Mouse (Mus musculus) G1E (cell line): Measurements from ENCODE around the gene Prkcb. TPM values are rescaled to one million over a fixed set of nuclear protein-coding genes. Genes with fewer than 3 reads are reported as not detected.

ENCODE experiments used
- ATAC-seq: 2 replicates; pipeline ENCODE4 v1.8.0; 2016; ENCODE audit warnings: mild to moderate bottlenecking; ENCODE audit not compliant: insufficient number of reproducible peaks, poor library complexity, low FRiP score, severe bottlenecking; ENCODE audit errors: extremely low read depth
- DNase-seq: peaks from one replicate; pipeline ENCODE4 v3.0.0; 2012; ENCODE audit warnings: low spot score
- H3K27me3 ChIP-seq: 2 replicates; pipeline ENCODE4 v1.6.1; 2012; ENCODE audit warnings: mild to moderate bottlenecking, low read length, inconsistent platforms; ENCODE audit not compliant: insufficient read depth
- H3K36me3 ChIP-seq: replicated peaks from 2 replicates; pipeline ENCODE3; 2012; ENCODE audit warnings: mild to moderate bottlenecking, inconsistent platforms
- H3K4me1 ChIP-seq: 2 replicates; pipeline ENCODE4 v1.6.1; 2012; ENCODE audit warnings: low read depth, low read length, inconsistent platforms, mixed read lengths; ENCODE audit not compliant: insufficient read depth
- H3K4me3 ChIP-seq: 2 replicates; pipeline ENCODE4 v1.5.1; 2012; ENCODE audit warnings: low read depth, mild to moderate bottlenecking, inconsistent platforms, low read length, moderate library complexity, mixed read lengths
- H3K9me3 ChIP-seq: replicated peaks from 2 replicates; pipeline ENCODE4 v1.6.1; 2012; ENCODE audit warnings: inconsistent platforms
- CTCF ChIP-seq: IDR thresholded peaks from 2 replicates; pipeline ENCODE4 v1.5.1; 2012; ENCODE audit warnings: low read depth, low read length, inconsistent platforms, mixed read lengths
- GATA1 ChIP-seq: IDR thresholded peaks from 2 replicates; pipeline ENCODE4 v1.6.1; 2012; ENCODE audit warnings: borderline replicate concordance, low read length, inconsistent platforms, mixed read lengths
- GATA2 ChIP-seq: IDR thresholded peaks from 2 replicates; pipeline ENCODE4 v1.6.1; 2012; ENCODE audit warnings: low read depth, low read length, inconsistent platforms, borderline replicate concordance
- POLR2AphosphoS5 ChIP-seq: IDR thresholded peaks from 2 replicates; pipeline ENCODE4 v1.6.1; 2012; ENCODE audit warnings: low read depth, low read length, inconsistent platforms; ENCODE audit not compliant: insufficient replicate concordance
- TAL1 ChIP-seq: conservative IDR thresholded peaks from 2 replicates; pipeline ENCODE4 v1.6.1; 2012; ENCODE audit warnings: low read depth, low read length, inconsistent platforms, mixed read lengths
- polyA plus RNA-seq: library from polyadenylated mRNA; stranded (reverse); fragments of >175 nt; gene quantifications from 2 replicates; pipeline ENCODE4 v1.2.3, GENCODE M21; 2012
- total RNA-seq, 2 experiments: library from RNA; stranded (forward) in 1 of 2; stranded (reverse) in 1 of 2; fragments of 200-1000 nt in 1 of 2; fragments of >200 nt in 1 of 2; fragmentation: Nextera tagmentation in 1 of 2; gene quantifications; 2 replicates each; pipeline ENCODE4 v1.2.3; 2014 to 2017

Gene Prkcb
- total and polyA plus RNA-seq, 3 experiments = 0.55 TPM; not detected in 2

GRCm38 (mm10) chr7:122452671-122453070, 164.1 kb downstream of the Prkcb start:
- TF ChIP-seq POLR2AphosphoS5 (no peak), GATA2 (no peak), GATA1 (no peak), CTCF (no peak), TAL1 (no peak)
- Histone ChIP-seq H3K4me3 (no peak overlapping the region), H3K9me3 (peaks cover 59% of the 10 kb centered on the region), H3K4me1 (no peaks in the 10 kb centered on the region), H3K27me3 (no peaks in the 10 kb centered on the region), H3K36me3 (no peaks in the 10 kb centered on the region)
- no peak for DNase-seq
- ATAC-seq = no peak

DNA sequence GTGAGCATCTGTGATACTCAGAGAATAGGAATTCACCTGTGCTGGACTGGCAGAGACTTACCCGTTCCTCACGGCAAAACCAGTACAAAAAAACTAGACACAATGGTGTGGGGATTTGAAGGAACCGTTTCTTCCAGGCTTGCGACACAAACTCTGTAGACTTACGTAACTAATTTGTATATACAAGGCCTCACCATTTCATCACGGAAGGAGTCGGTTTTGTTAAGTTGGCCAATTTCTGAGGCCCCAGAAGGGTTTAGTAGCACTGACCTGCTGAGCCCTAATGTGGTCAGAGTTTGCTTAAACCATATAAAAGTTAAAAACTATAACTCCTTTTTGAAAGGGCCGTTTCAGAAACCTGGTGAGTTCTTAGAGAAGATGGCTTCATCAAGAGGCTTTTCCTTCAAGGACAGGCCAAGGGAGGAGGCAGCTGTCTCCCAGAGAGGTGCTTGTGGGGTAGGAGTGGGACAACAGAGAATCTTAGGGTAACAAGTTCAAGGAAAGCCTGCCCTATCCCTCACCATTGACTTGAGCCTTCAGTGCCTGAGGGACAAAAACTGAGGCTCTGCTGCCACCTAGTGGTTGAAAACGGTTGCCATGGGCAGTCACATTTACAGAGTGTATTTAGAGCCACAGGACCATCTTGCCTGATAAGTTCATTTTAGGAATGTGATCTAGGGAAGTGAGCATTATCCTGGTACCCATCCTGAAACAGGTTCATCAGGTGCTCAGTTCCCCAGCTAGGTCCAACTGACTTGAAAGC, 170.8 kb downstream of the Prkcb start:
- Histone ChIP-seq H3K27me3 (no peaks in the 10 kb centered on the region), H3K36me3 (no peaks in the 10 kb centered on the region), H3K9me3 (peaks cover 19% of the 10 kb centered on the region), H3K4me1 (no peaks in the 10 kb centered on the region), H3K4me3 (no peak overlapping the region)
- peak; percentile 13 for DNase-seq
- TF ChIP-seq POLR2AphosphoS5 (no peak), CTCF (peak; percentile 84)
- ATAC-seq = no peak; the same call in 1 of the 2 replicates

DNA sequence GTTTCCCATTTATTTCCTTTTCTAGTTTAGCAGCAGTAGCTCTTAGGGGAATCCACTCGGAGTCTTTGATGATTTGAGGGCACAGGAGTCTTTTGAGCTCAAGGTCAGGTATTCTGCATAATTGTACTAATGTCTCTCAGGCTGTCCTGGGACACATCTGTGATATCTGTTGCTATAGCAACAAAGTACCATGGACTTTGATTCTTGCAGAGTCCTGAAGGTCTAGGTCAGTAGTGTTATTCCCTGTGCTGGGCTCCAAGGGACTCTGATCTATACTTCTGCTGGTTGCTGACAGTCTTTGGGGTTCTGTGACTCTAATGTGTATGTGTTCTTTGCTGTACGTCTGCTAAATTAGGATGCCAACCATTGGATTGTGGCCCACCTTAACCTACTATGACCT, 171.5 kb downstream of the Prkcb start:
- H3K27me3 ChIP-seq = no peaks in the 10 kb centered on the region
- DNase-seq = no peak
- TF ChIP-seq POLR2AphosphoS5 (no peak), CTCF (no peak), TAL1 (no peak), GATA2 (no peak), GATA1 (no peak)
- no peak for ATAC-seq
- H3K4me3 ChIP-seq = no peak overlapping the region
- no peaks in the 10 kb centered on the region for H3K36me3 ChIP-seq
- no peaks in the 10 kb centered on the region for H3K4me1 ChIP-seq
- peaks cover 17% of the 10 kb centered on the region for H3K9me3 ChIP-seq

DNA sequence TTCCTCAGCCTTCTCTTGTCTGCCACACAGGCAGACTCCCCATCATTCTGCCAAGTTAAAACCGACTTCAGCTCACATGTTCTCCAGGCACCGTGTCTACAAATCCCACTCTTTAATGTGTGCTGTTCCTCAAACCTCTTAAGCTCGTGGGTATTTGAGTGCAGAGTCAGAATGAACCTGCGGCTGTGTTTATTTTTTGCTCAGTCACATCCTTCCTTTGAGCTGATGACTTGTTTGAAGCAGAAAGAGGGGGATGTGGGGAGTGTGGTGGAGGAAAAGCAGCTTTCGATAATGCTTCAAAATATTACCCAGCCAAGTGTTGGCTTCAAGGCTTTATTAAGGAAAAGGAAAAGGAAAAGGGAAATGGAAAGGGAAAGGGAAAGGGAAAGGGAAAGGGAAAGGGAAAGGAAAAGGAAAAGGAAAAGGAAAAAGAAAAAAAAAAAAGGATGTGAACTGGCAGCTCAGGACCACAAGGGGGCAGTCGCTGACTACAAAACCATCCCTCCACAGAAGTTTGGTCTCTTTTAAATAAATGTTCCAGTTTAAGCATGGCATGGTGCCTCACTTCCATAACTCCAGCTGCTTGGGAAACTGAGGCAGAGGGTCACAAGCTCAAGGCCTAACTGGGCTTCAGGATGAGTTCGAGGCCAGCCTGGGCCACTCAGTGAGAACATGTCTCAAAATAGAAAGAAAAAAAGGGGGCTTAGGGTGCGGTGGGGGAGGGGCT, 177.4 kb downstream of the Prkcb start:
- ATAC-seq (no peak), DNase-seq (no peak)
- H3K9me3 ChIP-seq = peaks cover 33% of the 10 kb centered on the region
- no peaks in the 10 kb centered on the region for H3K36me3 ChIP-seq
- no peak for TF ChIP-seq GATA1
- no peak for TF ChIP-seq TAL1
- TF ChIP-seq CTCF = no peak
- TF ChIP-seq POLR2AphosphoS5 = no peak
- TF ChIP-seq GATA2 = no peak
- no peaks in the 10 kb centered on the region for H3K4me1 ChIP-seq
- H3K4me3 ChIP-seq = no peak overlapping the region
- no peaks in the 10 kb centered on the region for H3K27me3 ChIP-seq

DNA sequence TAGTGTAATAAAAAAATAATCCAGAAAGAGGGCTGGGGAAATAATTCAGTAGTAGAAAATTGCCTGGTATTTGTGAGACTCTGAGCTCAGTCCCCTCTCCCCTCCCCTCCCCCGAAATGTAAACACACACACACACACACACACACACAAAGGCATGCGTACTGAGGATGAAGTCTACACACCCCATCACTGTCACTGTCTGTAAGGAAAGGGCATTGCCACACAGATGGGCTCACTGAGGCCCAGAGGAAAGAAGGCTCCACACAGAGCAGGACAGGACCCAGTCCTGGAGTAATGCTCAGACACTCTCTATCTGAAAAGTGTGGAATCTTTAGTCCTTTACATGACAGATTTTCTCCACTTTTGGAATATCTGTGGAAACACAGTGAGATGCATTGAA, 178.2 kb downstream of the Prkcb start:
- H3K36me3 ChIP-seq = no peaks in the 10 kb centered on the region
- H3K4me1 ChIP-seq = no peaks in the 10 kb centered on the region
- DNase-seq (no peak), ATAC-seq (no peak)
- no peaks in the 10 kb centered on the region for H3K27me3 ChIP-seq
- no peak for TF ChIP-seq POLR2AphosphoS5
- no peak for TF ChIP-seq TAL1
- TF ChIP-seq CTCF = no peak
- no peak for TF ChIP-seq GATA1
- no peak for TF ChIP-seq GATA2
- peaks cover 40% of the 10 kb centered on the region for H3K9me3 ChIP-seq
- H3K4me3 ChIP-seq = no peak overlapping the region

DNA sequence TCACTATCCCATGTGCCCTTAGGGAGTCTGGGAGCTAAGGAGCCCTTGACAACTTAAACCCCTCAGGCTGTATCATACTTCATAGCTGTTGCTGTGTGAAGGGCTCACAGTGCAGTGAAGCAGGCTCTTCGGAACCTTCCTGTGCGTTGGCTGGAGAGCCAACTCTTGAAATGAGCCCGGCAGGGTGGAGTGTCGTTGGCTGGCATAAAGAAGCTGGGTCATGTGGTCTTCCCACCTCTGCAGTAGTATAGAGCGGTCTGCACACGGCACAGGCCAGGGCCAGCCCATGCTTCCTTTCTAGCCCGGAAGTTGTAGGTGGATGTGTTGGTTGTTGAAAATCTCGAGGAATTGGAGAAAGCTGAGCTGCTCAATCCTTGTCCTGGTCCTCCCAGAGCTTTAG, 179.3 kb downstream of the Prkcb start:
- DNase-seq (no peak), ATAC-seq (no peak)
- Histone ChIP-seq H3K4me3 (no peak overlapping the region), H3K9me3 (peaks cover 51% of the 10 kb centered on the region), H3K27me3 (no peaks in the 10 kb centered on the region), H3K36me3 (no peaks in the 10 kb centered on the region), H3K4me1 (no peaks in the 10 kb centered on the region)
- no peak for TF ChIP-seq TAL1
- no peak for TF ChIP-seq GATA1
- TF ChIP-seq POLR2AphosphoS5 = no peak
- TF ChIP-seq GATA2 = no peak
- TF ChIP-seq CTCF = no peak
